Mouse (Mus musculus) brown adipose tissue, adult 24 weeks (tissue): ENCODE measurements around the gene Ccna1. TPM values are rescaled to one million over a fixed set of nuclear protein-coding genes. Genes with fewer than 3 reads are reported as not detected.

Source experiments
- H3K27ac ChIP-seq: fragments of 200-500 bp; replicated peaks from 2 replicates; pipeline ENCODE4 v1.5.1; 2012; ENCODE audit warnings: low read depth, mild to moderate bottlenecking, low read length
- H3K4me1 ChIP-seq: fragments of 200-500 bp; 2 replicates; pipeline ENCODE4 v1.6.1; 2012; ENCODE audit warnings: low read length, mixed read lengths; ENCODE audit not compliant: control insufficient read depth, insufficient read depth, insufficient read length
- H3K4me3 ChIP-seq: fragments of 200-500 bp; 2 replicates; pipeline ENCODE4 v1.5.1; 2012; ENCODE audit warnings: low read depth, mild to moderate bottlenecking, low read length, moderate library complexity; ENCODE audit not compliant: insufficient read depth
- polyA plus RNA-seq: library from polyadenylated mRNA; stranded (reverse); fragments of >200 nt; gene quantifications from 2 replicates; pipeline ENCODE4 v1.2.4, GENCODE M21; 2012; ENCODE audit not compliant: missing spikeins, insufficient read depth, insufficient read length

Ccna1 gene
- polyA plus RNA-seq, 1 experiment, result not detected

- H3K27ac ChIP-seq, result no peak overlapping the region
- H3K4me3 ChIP-seq, result no peak overlapping the region
- no peaks in the 10 kb centered on the region for H3K4me1 ChIP-seq
These were observed 24.3 kb upstream of the Ccna1 start for GRCm38 (mm10) chr3:55079619-55080018.

- Histone ChIP-seq H3K4me3 (no peak overlapping the region), H3K4me1 (no peaks in the 10 kb centered on the region), H3K27ac (no peak overlapping the region)
These were observed 22.9 kb upstream of the Ccna1 start for GRCm38 (mm10) chr3:55078233-55078632.

GRCm38 (mm10) chr3:55075294-55075648 lies 20.0 kb upstream of the Ccna1 start:
- Histone ChIP-seq H3K4me3 (no peak overlapping the region), H3K27ac (no peak overlapping the region)

GRCm38 (mm10) chr3:55074576-55075293 lies 19.4 kb upstream of the Ccna1 start:
- Histone ChIP-seq H3K4me3 (no peak overlapping the region), H3K4me1 (no peaks in the 10 kb centered on the region), H3K27ac (no peak overlapping the region)

More at GRCm38 (mm10) chr3:55075294-55075648, 20.0 kb upstream of the Ccna1 start:
- no peaks in the 10 kb centered on the region for H3K4me1 ChIP-seq

- Histone ChIP-seq H3K4me1 (no peaks in the 10 kb centered on the region), H3K4me3 (no peak overlapping the region), H3K27ac (no peak overlapping the region)
These were observed 12.6 kb upstream of the Ccna1 start for GRCm38 (mm10) chr3:55067791-55068434.

DNA sequence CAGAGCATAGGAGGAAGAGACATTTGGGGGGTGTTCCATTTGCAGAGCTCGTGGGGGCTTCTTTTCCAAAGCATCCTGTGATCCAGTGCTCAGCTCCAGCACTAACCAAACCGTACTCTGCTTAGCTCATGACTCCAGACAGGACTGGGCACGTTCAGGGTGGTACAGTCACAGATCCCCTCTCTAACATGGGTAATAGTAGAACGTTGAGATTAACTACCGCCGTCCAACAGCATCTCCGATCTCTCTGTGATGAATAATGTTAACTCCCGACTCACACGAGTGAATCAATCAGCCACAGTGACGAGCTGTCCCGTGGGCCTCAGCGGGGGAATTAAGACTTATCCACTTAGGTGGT lies 11.3 kb upstream of the Ccna1 start:
- H3K4me1 ChIP-seq, result no peaks in the 10 kb centered on the region
- no peak overlapping the region for H3K27ac ChIP-seq
- H3K4me3 ChIP-seq, result no peak overlapping the region

DNA sequence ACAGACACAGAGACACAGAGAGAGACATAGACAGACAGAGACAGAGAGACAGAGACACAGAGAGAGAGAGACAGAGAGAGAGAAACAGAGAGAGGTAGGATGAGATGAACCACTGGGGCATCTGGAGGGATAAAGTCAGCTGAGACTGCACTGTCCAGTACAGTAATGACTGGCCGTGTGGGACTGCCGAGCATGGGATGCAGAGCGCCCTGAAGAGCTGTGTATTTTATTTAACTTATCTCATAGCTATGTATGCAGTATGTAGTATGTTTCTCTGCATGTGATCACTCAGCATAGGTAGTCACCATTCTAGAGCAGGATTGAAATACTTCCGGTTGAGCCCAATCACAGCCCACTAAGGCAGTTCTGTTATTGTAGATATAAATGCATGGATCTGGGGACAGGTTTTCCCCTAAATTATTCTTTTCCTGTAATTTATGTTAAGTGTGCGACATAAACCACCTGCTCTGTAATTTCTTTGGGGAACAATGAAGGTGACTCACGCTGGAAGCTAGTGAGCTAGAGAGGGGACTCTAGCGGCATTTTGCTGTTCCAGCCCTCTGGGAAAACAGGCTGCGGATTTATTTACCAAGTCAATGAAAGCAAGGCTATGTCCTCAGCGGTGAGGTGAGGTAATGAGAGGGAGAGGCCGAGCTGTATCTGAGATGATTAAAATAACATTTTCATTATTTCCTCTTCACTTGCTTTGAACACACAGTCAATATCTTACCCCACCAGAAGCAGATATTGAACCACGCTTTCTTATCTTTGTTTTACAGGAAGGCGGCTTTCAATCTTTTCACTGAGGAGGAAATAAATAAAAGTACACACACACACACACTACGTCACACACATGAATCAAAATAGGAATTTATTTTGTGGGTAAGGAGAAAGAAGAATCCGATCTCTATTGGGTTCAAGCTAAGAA lies 10.7 kb upstream of the Ccna1 start:
- H3K4me1 ChIP-seq, result no peaks in the 10 kb centered on the region
- no peak overlapping the region for H3K27ac ChIP-seq
- H3K4me3 ChIP-seq, result no peak overlapping the region

DNA sequence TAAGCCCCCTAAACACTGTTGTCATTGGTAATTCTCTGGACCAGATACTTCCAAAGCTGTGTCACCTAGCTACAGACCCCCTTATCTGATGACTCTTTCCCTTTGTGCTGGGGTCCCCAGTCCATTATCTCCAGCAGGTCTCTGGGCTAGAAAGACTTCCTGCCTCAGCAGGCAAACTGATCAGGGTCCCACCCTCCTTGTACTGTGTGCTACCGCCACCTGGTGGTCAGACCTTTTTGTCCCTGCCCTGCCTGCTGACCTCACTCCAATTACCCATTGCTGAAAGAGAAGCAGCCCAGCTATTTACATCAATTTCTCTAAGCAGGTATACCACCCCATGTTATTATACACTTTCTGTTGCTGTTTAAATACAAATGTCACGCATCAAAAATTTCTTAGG lies 9.1 kb upstream of the Ccna1 start:
- H3K27ac ChIP-seq, result no peak overlapping the region
- H3K4me1 ChIP-seq, result no peaks in the 10 kb centered on the region

GRCm38 (mm10) chr3:55062653-55063052 lies 7.4 kb upstream of the Ccna1 start:
- no peaks in the 10 kb centered on the region for H3K4me1 ChIP-seq
- no peak overlapping the region for H3K27ac ChIP-seq
- H3K4me3 ChIP-seq, result no peak overlapping the region

More for the DNA sequence above, 9.1 kb upstream of the Ccna1 start:
- H3K4me3 ChIP-seq, result no peak overlapping the region

DNA sequence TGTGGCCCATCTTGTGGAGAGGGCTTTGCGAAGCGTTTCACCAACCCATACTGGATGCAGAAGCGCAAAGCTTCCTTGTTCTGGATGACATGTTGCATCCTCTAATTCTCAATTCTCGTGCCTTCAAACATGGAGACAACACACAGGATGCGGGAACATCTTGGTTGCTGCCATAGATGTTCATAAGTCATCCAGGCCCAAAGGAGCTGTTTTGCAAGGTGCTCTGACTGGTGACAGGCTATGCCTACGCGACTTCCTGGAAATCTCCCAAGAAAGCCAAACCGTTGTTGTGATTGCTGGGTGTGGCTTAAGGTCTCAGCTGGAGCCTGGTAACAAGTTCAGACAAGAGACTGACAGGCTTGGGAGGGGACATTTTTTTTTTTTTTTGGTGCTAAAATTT lies 1.1 kb upstream of the Ccna1 start:
- Histone ChIP-seq H3K27ac (no peak overlapping the region), H3K4me3 (no peak overlapping the region), H3K4me1 (no peaks in the 10 kb centered on the region)

DNA sequence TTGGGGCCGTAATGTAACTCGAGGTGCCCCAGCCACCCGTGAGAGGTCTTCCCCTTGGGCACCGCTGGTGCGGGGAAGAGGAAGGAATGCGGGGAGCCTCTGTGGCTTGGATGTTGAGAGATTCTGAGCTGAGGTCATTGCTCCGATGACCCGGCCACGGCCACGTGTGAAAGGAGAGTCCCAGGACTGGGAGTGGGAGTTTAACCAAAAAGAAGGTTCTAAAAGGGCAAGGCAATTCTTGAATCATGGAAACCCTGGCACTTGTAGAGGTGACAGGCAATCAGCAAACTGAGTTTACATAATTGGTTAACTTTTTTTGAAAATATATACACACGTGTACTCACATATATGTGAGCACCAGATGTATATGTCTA lies 433 bp upstream of the Ccna1 start:
- Histone ChIP-seq H3K4me1 (no peaks in the 10 kb centered on the region), H3K4me3 (no peak overlapping the region), H3K27ac (no peak overlapping the region)

DNA sequence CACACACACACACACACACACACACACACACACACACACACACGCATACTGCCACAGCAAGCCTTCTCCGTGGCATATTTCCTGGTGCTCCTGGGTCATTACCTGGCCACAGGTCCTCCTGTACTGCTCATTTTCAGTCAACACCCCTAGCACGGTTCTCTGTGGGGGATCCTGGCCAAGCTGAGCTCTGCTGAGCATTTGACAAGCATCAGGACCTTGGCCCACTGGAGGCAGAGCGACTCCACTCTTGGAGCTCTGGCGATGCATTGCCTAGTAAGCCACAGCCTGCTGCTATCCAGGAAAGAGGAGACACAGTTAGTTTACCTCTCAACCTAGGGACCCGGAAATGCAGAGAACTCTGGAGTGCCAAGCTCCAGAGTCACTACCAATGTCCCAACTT lies 1.1 kb downstream of the Ccna1 start:
- H3K27ac ChIP-seq, result no peak overlapping the region
- H3K4me3 ChIP-seq, result no peak overlapping the region
- H3K4me1 ChIP-seq, result no peaks in the 10 kb centered on the region

DNA sequence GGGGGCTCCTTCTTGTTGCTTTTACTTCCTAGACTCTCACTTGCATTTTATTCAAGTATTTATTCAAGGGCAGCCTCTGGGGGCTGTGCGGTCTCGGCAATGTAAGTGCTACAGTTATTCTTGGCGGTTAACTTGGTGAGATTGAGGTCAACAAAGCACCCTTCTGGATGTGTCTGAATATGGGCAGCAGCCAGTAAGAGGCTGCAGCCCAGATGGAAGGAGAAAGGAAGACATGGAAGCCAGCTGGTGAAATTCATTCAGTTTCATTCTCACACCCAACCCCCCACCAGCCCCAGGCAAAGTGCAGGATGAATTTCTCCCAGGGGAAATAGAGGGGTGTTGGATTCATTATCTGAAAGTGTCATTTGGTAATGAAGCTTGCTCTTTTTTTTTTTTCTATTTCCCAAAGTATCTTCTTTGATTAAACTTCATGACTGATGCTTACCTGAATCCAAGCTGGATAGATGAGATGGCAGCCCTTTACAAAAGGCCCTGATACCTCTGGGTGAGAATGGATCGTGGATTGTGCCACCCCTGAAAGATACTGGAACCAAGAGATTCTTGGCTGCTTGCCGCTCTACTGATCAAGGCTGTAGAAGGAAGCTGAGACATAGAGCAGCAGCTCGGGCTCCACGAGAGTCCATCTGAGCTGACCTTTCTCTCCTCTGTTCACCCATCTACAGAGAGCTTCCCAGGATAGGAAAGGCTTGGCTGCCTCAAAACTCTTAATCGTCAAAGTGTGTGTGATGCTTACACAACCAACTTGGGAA lies 10.5 kb downstream of the Ccna1 start:
- no peak overlapping the region for H3K27ac ChIP-seq
- H3K4me1 ChIP-seq, result no peaks in the 10 kb centered on the region
- H3K4me3 ChIP-seq, result no peak overlapping the region

GRCm38 (mm10) chr3:55037608-55038007 lies 17.7 kb downstream of the Ccna1 start:
- H3K27ac ChIP-seq, result no peak overlapping the region
- H3K4me3 ChIP-seq, result no peak overlapping the region
- H3K4me1 ChIP-seq, result no peaks in the 10 kb centered on the region
